Mouse (Mus musculus) E14TG2a.4 (cell line): ENCODE measurements around the gene Celsr1.

ENCODE experiments used
- H3K27me3 ChIP-seq: 2 replicates; pipeline ENCODE4 v1.6.1; 2014; ENCODE audit warnings: low read length, control low read depth; ENCODE audit not compliant: insufficient read depth
- H3K36me3 ChIP-seq: 2 replicates; pipeline ENCODE4 v1.6.1; 2014; ENCODE audit warnings: low read length, control low read depth; ENCODE audit not compliant: insufficient read depth
- H3K4me1 ChIP-seq: replicated peaks from 2 replicates; pipeline ENCODE4 v1.6.1; 2014; ENCODE audit warnings: low read depth, low read length, control low read depth
- H3K4me3 ChIP-seq: replicated peaks from 2 replicates; pipeline ENCODE4 v1.5.1; 2014; ENCODE audit warnings: mild to moderate bottlenecking, low read length
- H3K9me3 ChIP-seq: 2 replicates; pipeline ENCODE4 v1.6.1; 2014; ENCODE audit warnings: low read length, control low read depth
- CTCF ChIP-seq: conservative IDR thresholded peaks from 2 replicates; pipeline ENCODE4 v1.5.1; 2014; ENCODE audit warnings: low read length
- NANOG ChIP-seq: IDR thresholded peaks from 2 replicates; pipeline ENCODE4 v1.6.1; 2014; ENCODE audit warnings: borderline replicate concordance, low read length, mixed read lengths
- POU5F1 ChIP-seq: IDR thresholded peaks from 2 replicates; pipeline ENCODE4 v1.6.1; 2014; ENCODE audit warnings: low read length, borderline replicate concordance

Gene Celsr1

GRCm38 (mm10) chr15:85919892-85920248, 113.7 kb downstream of the Celsr1 start:
- Histone ChIP-seq H3K4me1 (no peaks in the 10 kb centered on the region), H3K9me3 (no peaks in the 10 kb centered on the region), H3K4me3 (no peak overlapping the region), H3K27me3 (no peaks in the 10 kb centered on the region), H3K36me3 (peaks cover 33% of the 10 kb centered on the region)
- TF ChIP-seq CTCF, result no peak
- TF ChIP-seq POU5F1, result no peak
- TF ChIP-seq NANOG, result no peak

- Histone ChIP-seq H3K36me3 (peaks cover 28% of the 10 kb centered on the region), H3K9me3 (no peaks in the 10 kb centered on the region), H3K4me1 (no peaks in the 10 kb centered on the region), H3K27me3 (no peaks in the 10 kb centered on the region; the same call in 1 of the 2 replicates), H3K4me3 (no peak overlapping the region)
- TF ChIP-seq CTCF (no peak), POU5F1 (no peak), NANOG (no peak)
Observed at GRCm38 (mm10) chr15:85919191-85919891, 114.2 kb downstream of the Celsr1 start.

DNA sequence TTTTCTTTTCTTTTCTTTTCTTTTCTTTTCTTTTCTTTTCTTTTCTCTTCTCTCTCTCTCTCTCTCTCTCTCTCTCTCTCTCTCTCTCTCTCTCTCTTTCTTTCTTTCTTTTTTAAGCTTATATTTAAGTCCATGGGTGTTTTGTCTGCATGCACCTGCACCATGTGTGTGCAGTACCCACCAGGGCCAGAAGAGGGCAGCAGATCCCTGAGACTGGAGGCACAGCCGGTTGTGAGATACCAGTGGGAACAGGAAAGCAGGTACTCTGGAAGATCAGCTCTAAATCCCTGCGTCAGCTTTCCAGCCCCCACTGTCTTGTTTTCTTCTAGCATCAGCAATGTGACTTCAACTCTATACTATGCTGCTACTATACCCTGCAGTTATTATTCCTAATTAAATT, 120.0 kb downstream of the Celsr1 start:
- Histone ChIP-seq H3K9me3 (no peaks in the 10 kb centered on the region), H3K36me3 (no peaks in the 10 kb centered on the region), H3K4me1 (peaks cover 6% of the 10 kb centered on the region; the same call in 1 of the 2 replicates), H3K4me3 (no peak overlapping the region), H3K27me3 (no peaks in the 10 kb centered on the region; the same call in 1 of the 2 replicates)
- TF ChIP-seq NANOG, result no peak
- TF ChIP-seq CTCF, result peak; percentile 37
- TF ChIP-seq POU5F1, result no peak

DNA sequence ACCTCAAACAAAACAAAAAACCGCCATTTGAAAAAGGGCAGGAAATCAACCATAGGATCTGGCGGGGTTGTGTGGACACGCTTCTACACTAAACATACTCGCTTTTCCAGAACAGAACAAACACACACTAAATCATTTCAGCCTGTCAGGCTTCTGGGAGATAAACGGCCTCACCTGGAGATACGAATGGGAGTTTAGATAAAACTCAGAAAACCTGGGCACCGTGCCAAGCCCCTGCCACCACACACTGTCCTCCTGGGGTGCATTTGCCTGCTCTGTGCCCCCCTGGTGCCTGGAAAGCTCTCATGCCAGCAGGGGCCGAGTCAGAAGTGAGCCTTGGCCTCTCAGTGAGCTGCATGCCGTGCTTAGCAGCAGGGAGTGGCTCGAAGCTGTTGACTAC, 123.6 kb downstream of the Celsr1 start:
- Histone ChIP-seq H3K9me3 (no peaks in the 10 kb centered on the region), H3K4me3 (no peak overlapping the region), H3K27me3 (no peaks in the 10 kb centered on the region; the same call in 1 of the 2 replicates), H3K4me1 (peaks cover 13% of the 10 kb centered on the region), H3K36me3 (peaks cover 3% of the 10 kb centered on the region; the same call in 1 of the 2 replicates)
- no peak for TF ChIP-seq CTCF
- TF ChIP-seq NANOG, result no peak
- no peak for TF ChIP-seq POU5F1

GRCm38 (mm10) chr15:85909492-85909829, 124.1 kb downstream of the Celsr1 start:
- no peaks in the 10 kb centered on the region; the same call in 1 of the 2 replicates for H3K27me3 ChIP-seq
- H3K4me3 ChIP-seq, result no peak overlapping the region
- H3K9me3 ChIP-seq, result no peaks in the 10 kb centered on the region
- peaks cover 3% of the 10 kb centered on the region; the same call in 1 of the 2 replicates for H3K36me3 ChIP-seq
- peaks cover 15% of the 10 kb centered on the region for H3K4me1 ChIP-seq
- TF ChIP-seq CTCF (no peak), POU5F1 (no peak), NANOG (no peak)

- no peak for TF ChIP-seq NANOG
- TF ChIP-seq CTCF, result no peak
- TF ChIP-seq POU5F1, result no peak
- Histone ChIP-seq H3K4me1 (peaks cover 16% of the 10 kb centered on the region), H3K9me3 (no peaks in the 10 kb centered on the region), H3K27me3 (no peaks in the 10 kb centered on the region), H3K4me3 (no peak overlapping the region), H3K36me3 (peaks cover 3% of the 10 kb centered on the region; the same call in 1 of the 2 replicates)
Observed at GRCm38 (mm10) chr15:85908660-85909491, 124.7 kb downstream of the Celsr1 start.

GRCm38 (mm10) chr15:85903826-85904225, 129.8 kb downstream of the Celsr1 start:
- Histone ChIP-seq H3K4me3 (no peak overlapping the region), H3K27me3 (no peaks in the 10 kb centered on the region), H3K36me3 (peaks cover 28% of the 10 kb centered on the region), H3K4me1 (peaks cover 57% of the 10 kb centered on the region), H3K9me3 (no peaks in the 10 kb centered on the region)
- TF ChIP-seq POU5F1 (no peak), CTCF (peak; percentile 35), NANOG (no peak)

- peaks cover 41% of the 10 kb centered on the region for H3K36me3 ChIP-seq
- no peak for TF ChIP-seq CTCF
- TF ChIP-seq NANOG, result no peak
- no peak for TF ChIP-seq POU5F1
- H3K4me3 ChIP-seq, result peak overlapping the region; percentile 49
- peaks cover 51% of the 10 kb centered on the region for H3K4me1 ChIP-seq
- H3K9me3 ChIP-seq, result no peaks in the 10 kb centered on the region
- no peaks in the 10 kb centered on the region for H3K27me3 ChIP-seq
Observed at GRCm38 (mm10) chr15:85902505-85902904, 131.1 kb downstream of the Celsr1 start.
